Mouse (Mus musculus): ENCODE data around the gene Olfr874.

DNA sequence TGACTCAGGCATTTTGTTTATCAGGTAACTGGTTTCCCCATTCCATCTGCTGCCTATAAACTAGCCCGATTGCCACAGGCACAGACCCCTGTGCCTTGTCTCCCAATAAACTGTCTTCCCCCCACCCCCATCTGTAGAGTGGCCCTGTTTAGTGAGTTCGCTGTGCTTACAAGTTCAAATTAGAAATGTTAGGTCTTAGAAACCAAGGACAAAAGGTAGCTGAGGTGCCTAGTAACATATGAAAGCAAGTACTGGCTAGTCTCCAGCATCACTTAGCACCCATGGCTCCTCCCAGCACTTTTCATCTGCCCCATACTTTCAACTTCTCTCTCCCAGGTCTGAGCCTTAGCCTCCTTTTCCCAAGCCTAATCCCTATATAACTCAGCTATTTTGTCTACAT is 16.8 kb downstream of the Olfr874 start:
- no peak for TF ChIP-seq CTCF (IDR thresholded peaks at IDR 0.05; ENCODE audit: borderline replicate concordance, insufficient read depth, low read length)
- TF ChIP-seq POLR2A (IDR thresholded peaks at IDR 0.05; ENCODE audit: low read depth, low read length), result no peak

All from embryonic fibroblast, embryonic 13.5 days (primary cell).